Mouse (Mus musculus): ENCODE measurements around the gene Gm20852. TPM values are rescaled to one million over a fixed set of nuclear protein-coding genes. Genes with fewer than 3 reads are reported as not detected.
"Not testable (repeated sequence)": the region's sequence is repeated elsewhere in the genome, so short reads cannot be mapped to it uniquely, and the experiment has no call there.

Gm20852 gene
- not detected in 2 replicates for polyA plus RNA-seq (2015; fragmentation: Nextera tagmentation; extraction: Ambion mirVana)

GRCm38 (mm10) chrY:66742023-66742422 lies at the start of gene Gm20852:
TSS of gene Gm20852 (minus strand) at chrY:66742123.
- H3K27me3 ChIP-seq (ENCODE audit: control insufficient read depth, insufficient read depth, low read depth, low read length); H3K9ac ChIP-seq (ENCODE audit: low read depth, low read length); H3K36me3 ChIP-seq (ENCODE audit: control insufficient read depth, insufficient read depth, low read length); H3K4me1 ChIP-seq (ENCODE audit: control insufficient read depth, insufficient read depth, low read length); H3K27ac ChIP-seq (ENCODE audit: low read length); ATAC-seq; H3K4me3 ChIP-seq (ENCODE audit: low read depth, low read length); H3K4me2 ChIP-seq (ENCODE audit: low read length); H3K9me3 ChIP-seq (replicated peaks; ENCODE audit: control insufficient read depth, low read length, poor library complexity, severe bottlenecking): not testable (repeated sequence)
- no CpG with 5 or more reads among the region's 4 CpGs for WGBS

Measured in midbrain, embryonic 16.5 days (tissue).